Mouse (Mus musculus) CD4-positive naive resting alpha-beta T cell, adult 76 days (primary cell): ENCODE data around the gene Pde8b. TPM values are rescaled to one million over a fixed set of nuclear protein-coding genes. Genes with fewer than 3 reads are reported as not detected.

ENCODE experiments used
- total RNA-seq: library from RNA; stranded (reverse); gene quantifications from one replicate; pipeline ENCODE4 v1.2.4, GENCODE M21; 2023

The Pde8b gene
- total RNA-seq = not detected

GRCm38 (mm10) chr13:95249511-95250456 lies at the start of gene Pde8b:
Gene Pde8b, minus strand, starts transcription at chr13:95250336.

GRCm38 (mm10) chr13:94976219-94977186 lies 273.6 kb downstream of the Pde8b start, which contains the start of gene Wdr41:
Gene Wdr41, plus strand, starts transcription at chr13:94976344.

Other genes starting within 250 kb of the Pde8b start
- gene Zbed3, start 73.3 kb upstream of the Pde8b start, total RNA-seq = 14.5 TPM
- gene Aggf1, start 125.0 kb upstream of the Pde8b start, total RNA-seq = 45.0 TPM
- not detected for gene Crhbp, start 194.6 kb upstream of the Pde8b start, total RNA-seq
- not detected for gene S100z, start 228.4 kb upstream of the Pde8b start, total RNA-seq